Mouse (Mus musculus) kidney, postnatal 25 days (tissue): ENCODE results near the gene Osbpl7.

Experiments used
- DNase-seq, 2 experiments: peaks; one replicate each; pipeline ENCODE4 v3.0.0; 2021; ENCODE audit warnings: mixed read lengths in 2 of 2

The Osbpl7 gene

GRCm38 (mm10) chr11:97083401-97084140 is 33.1 kb downstream of the Osbpl7 start:
- no peak for DNase-seq

DNA sequence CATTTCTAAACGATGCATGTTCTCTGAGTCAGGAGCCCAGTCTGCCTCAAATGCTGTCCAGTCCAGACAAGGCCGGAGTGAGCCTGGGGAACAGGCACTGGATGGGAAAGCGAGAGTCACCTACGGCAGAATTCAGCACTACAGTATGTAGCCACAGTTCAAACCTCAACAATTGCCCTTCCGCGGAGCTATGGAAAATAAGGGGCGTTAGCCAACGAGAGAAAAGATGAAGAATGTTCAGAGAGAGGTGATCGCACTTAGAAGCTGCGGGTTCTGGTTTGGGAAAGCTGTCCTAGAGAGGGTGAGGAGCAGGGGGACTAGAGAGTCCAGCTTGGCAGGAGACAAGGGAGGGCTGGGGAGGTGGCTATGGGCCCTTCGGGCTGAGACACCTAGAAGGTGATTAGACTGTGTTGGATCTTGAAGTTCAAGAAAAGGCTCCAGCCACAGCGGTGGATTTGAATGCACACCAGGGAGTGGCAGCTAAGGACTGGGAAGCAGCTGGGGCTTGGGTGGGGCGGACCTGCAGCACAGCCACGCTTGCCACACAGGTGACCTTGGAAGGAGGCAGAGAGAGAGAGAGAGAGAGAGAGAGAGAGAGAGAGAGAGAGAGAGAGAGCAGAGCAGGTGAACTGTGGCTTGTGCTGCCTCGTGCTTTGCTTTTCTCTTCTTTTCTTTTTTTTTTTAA is 34.5 kb downstream of the Osbpl7 start:
- no peak for DNase-seq

- no peak for DNase-seq
These were observed 35.9 kb downstream of the Osbpl7 start for GRCm38 (mm10) chr11:97086365-97086764.

DNA sequence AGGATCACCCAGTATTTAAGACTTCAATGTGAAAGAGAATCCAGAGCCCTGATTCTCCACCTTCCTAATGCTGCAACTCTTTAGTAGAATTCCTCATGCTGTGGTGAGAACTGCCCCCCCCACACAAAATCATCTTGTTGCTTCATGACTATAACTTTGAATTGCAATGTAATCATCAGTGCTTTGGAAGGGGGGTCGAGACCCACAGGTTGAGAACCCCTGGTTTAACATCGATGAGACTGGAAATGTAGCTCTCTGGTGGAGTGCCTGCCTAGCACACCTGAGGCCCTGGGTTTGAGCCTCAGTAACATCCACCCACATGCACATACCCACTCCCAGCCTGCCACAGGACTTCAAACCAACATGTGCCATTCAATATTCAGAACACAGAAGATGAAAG is 44.2 kb downstream of the Osbpl7 start:
- no peak for DNase-seq

DNA sequence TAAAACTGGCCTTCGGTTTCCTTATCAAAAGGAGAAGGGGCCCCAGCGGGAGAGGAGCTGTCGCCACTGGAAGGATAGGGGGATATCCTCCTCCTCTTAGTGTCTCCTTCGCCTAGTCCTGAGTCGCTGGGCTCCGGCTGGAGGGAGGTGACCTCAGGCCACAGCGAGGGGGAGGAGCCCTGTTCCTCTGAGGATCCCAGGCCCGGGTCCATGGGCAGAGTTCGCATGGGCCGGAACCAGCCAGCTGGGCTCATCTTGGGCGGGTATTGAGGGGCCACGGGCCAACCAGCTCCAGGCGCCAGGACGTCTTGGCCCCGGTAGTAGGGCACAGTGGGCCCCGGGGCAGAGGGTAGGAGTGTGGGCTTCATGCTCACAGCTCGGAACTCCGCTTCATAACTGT is 48.4 kb downstream of the Osbpl7 start:
- DNase-seq: peak; percentile 48 to 82

DNA sequence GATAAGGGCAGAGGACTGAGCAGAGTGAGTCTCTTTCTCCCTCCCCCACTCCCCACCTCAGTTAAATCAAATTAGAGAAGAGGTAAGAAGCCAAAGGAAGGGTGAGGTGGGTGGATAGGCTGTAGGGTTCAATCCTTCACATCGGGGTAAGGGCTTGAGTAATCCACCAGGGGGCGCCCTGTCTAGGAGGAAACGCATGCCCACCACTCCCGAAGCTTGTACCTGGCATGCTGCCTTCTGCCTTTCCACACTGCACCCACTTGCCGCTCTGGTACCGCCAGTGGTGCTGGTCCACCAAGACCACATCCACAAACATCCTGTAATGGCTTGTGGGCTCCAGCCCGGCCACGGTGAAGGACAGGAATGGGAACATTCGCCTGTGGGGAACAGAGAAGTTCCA is 51.3 kb downstream of the Osbpl7 start:
- DNase-seq: peak; percentile 72 to 75

DNA sequence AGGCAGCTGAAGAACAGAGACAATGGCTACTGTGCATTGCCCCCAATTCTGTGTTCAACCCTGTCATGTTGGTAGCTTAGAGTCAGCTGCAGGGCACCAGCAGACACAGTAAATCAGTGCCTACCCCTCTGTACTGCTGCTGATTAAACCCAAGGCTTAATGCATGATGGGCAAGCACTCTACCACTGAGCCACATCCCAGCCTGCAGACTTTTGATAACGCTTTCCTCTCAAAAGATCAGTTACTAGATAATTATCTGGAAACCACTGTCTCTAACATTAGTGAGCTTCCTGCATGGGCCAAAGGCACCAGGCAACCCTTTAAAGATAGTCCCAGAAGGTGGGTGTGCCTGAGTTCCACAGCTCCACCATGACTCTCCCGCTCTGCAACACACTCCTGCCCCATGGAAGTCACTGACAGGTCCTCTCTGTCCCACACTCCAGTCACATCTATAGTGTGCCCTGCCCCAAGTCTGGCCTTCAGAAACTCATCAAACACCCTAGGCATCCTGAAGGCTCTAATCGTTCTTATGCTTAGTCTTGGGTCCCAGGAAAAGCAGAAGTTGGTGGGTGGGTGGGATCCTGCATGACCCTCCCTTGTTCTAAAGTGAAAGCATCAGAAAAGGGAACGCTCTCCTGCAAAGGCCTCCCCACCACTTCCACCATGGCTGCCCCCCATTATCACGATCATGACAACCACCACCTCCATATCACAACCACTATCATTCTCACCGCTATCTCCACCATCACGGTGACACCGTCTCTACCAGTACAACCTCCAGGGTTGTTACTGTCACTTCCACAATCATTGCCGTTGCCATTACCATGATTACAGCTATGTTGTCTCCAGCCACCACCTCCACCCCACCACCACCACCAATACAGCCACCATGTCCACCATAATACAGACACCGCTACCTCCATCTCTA is 53.0 kb downstream of the Osbpl7 start:
- DNase-seq: no peak

DNA sequence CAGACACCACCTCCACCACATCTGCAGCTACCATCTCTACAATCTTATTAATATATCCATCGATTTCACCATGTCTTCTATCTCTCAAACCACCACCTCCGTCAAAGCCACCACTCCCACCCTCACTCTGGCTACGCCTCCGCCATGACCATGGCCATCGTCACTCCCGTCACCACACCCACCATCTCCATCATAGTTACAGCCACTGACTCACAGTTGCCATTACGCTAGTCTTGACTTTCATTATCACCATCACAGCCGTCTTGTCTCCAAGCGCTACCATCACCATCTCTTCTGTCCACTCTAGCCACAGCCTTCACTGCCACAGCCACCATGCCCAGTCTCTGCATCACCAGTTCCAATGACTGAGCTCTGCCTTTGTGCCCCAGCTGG is 53.7 kb downstream of the Osbpl7 start:
- no peak for DNase-seq

DNA sequence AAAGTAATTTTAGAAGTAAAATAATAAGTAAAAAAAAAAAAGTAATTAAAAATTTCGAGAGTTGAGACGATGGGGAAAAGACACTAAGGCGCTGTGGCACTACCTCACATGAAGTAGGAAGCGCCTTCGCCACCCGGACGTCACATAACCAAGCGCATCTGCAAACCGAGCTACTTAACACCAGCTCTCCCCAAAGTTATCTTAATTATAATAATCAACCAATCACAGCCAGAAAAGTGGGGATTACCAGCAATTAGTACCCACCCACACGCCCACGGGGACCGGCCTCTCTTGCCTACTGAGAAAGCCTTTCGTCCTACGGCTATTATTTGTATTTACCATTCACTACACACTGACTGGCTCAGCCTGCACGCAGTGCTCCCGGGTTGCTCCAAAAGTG is 58.5 kb downstream of the Osbpl7 start:
- DNase-seq: no peak

- DNase-seq: no peak
These were observed 62.2 kb downstream of the Osbpl7 start for GRCm38 (mm10) chr11:97112519-97113125.

- no peak for DNase-seq
These were observed 64.5 kb downstream of the Osbpl7 start, which contains the start of gene Tbx21 for GRCm38 (mm10) chr11:97114671-97115601. TSS of gene Tbx21 (minus strand) at chr11:97115331.

DNA sequence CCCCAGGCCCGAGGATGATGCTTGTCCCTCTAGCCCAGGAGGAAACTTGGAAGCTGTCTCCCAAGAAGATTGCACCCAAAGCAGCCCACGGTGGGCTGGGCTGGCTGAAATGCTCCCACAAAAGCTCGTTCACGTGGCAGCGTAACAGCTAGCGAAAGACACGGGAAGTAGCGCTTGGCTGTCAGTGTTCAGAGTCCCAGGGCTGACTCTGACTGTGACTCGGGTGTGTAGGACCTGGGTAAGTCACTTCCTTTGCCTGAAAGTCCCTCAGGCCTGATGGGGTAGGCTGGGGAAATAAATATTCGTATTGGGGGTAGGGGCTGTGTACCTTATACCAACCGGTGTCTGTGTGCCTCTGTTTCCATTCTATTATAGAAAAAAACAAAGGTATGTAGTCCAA is 65.4 kb downstream of the Osbpl7 start:
- DNase-seq: no peak
